Mouse (Mus musculus) ES-E14 (cell line): ENCODE measurements at regions not wholly inside any gene's neighbourhood (a gene's known extent, or its start where the extent isn't known, plus 50 kb on each side); places are given as distances from the start of the nearest gene placed in this dataset.

Source experiments
- MAFK ChIP-seq: IDR thresholded peaks from 2 replicates; pipeline ENCODE4 v1.6.1; 2014; ENCODE audit warnings: mild to moderate bottlenecking, low read depth, low read length, inconsistent platforms; ENCODE audit not compliant: insufficient read depth
- ZC3H11A ChIP-seq: IDR thresholded peaks from 2 replicates; pipeline ENCODE4 v1.6.1; 2012; ENCODE audit warnings: low read depth, mild to moderate bottlenecking, inconsistent platforms, low read length, borderline replicate concordance
- ZNF384 ChIP-seq: IDR thresholded peaks from 2 replicates; pipeline ENCODE4 v1.6.1; 2012; ENCODE audit warnings: low read depth, low read length, inconsistent platforms

GRCm38 (mm10) chr5:111879044-111879443 lies 145.3 kb downstream of the Gm26897 start:
- TF ChIP-seq MAFK (no peak), ZC3H11A (no peak), ZNF384 (no peak)
